Mouse (Mus musculus) embryonic fibroblast, embryonic 13.5 days (primary cell): ENCODE measurements at regions not wholly inside any gene's neighbourhood (a gene's known extent, or its start where the extent isn't known, plus 50 kb on each side); places are given as distances from the start of the nearest gene placed in this dataset.

Experiments
- H3K27ac ChIP-seq: 2 replicates; pipeline ENCODE4 v1.5.1; 2012; ENCODE audit warnings: low read length, control low read depth, inconsistent platforms; ENCODE audit not compliant: insufficient read depth
- H3K4me1 ChIP-seq: 2 replicates; pipeline ENCODE4 v1.6.1; 2011; ENCODE audit warnings: low read length; ENCODE audit not compliant: control insufficient read depth, insufficient read depth
- H3K4me3 ChIP-seq: 2 replicates; pipeline ENCODE4 v1.5.1; 2011; ENCODE audit warnings: mild to moderate bottlenecking, control low read depth, low read length; ENCODE audit not compliant: insufficient read depth
- CTCF ChIP-seq: IDR thresholded peaks from 2 replicates; pipeline ENCODE4 v1.5.1; 2011; ENCODE audit warnings: mild to moderate bottlenecking, control low read depth, low read length, moderate library complexity, borderline replicate concordance; ENCODE audit not compliant: insufficient read depth
- POLR2A ChIP-seq: IDR thresholded peaks from 2 replicates; pipeline ENCODE4 v1.6.1; 2011; ENCODE audit warnings: low read depth, mild to moderate bottlenecking, control low read depth, low read length, moderate library complexity

DNA sequence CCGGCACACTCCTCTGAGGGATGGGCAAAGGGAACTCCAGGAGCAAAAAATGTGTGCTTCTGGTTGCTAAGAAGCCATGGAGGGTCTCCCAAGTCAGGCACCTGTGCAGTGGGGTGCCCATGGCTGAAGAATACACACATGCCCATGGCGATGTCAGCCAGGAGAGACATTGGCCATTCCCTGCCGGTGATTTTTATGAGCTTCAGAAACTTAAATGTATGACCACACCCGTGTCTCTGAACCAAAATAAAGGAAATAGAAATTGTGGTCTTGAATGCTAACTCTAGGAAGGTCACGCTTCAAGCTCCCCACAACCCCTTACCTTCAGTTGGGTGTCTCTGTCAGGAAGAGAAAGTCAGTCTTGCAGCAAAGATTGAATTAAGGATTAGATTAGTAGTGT, 56.0 kb upstream of the Map1b start:
- H3K4me3 ChIP-seq: no peak overlapping the region
- TF ChIP-seq CTCF (no peak), POLR2A (no peak)
- no peaks in the 10 kb centered on the region for H3K4me1 ChIP-seq
- H3K27ac ChIP-seq: no peak overlapping the region
